Mouse (Mus musculus): ENCODE data around the gene Kdm7a. TPM values are rescaled to one million over a fixed set of nuclear protein-coding genes. Genes with fewer than 3 reads are reported as not detected.

Gene Kdm7a
- polyA plus RNA-seq, 1 experiment = 2.8 TPM

GRCm38 (mm10) chr6:39115438-39115837 is 91.2 kb downstream of the Kdm7a start:
- TF ChIP-seq USF1 (IDR thresholded peaks at IDR 0.05; ENCODE audit: low read depth) = no peak
- no peak for TF ChIP-seq REST (IDR thresholded peaks at IDR 0.05; ENCODE audit: insufficient read depth, insufficient read length)
- TF ChIP-seq TCF12 (IDR thresholded peaks at IDR 0.05; ENCODE audit: insufficient read depth, poor library complexity, severe bottlenecking) = no peak
- no peak for TF ChIP-seq SRF (IDR thresholded peaks at IDR 0.05; ENCODE audit: control insufficient read depth, insufficient read length, low read depth)
- no peak for TF ChIP-seq POLR2AphosphoS2 (IDR thresholded peaks at IDR 0.05; ENCODE audit: insufficient read length, low read depth)
- TF ChIP-seq MYOG (IDR thresholded peaks at IDR 0.05; ENCODE audit: control insufficient read depth in 1 of 3, insufficient read depth in 1 of 3, insufficient read length in 2 of 3, low read depth in 2 of 3) = no peak
- no peak for TF ChIP-seq CEBPB (IDR thresholded peaks at IDR 0.05; ENCODE audit: insufficient read depth, poor library complexity, severe bottlenecking)
- TF ChIP-seq POLR2A (IDR thresholded peaks at IDR 0.05; ENCODE audit: insufficient read length, low read depth) = no peak
- H3K4me3 ChIP-seq = no peak overlapping the region
- H3K79me2 ChIP-seq (ENCODE audit: control insufficient read depth, insufficient read depth) = no peaks in the 10 kb centered on the region
- H3ac ChIP-seq (ENCODE audit: control insufficient read depth, insufficient read length) = no peak overlapping the region
- no peaks in the 10 kb centered on the region for H3K36me3 ChIP-seq (ENCODE audit: control insufficient read depth, insufficient read depth)
- no peaks in the 10 kb centered on the region for H3K27me3 ChIP-seq (ENCODE audit: control insufficient read depth, insufficient read depth, insufficient read length)
- H3K4me2 ChIP-seq (ENCODE audit: low read depth) = no peak overlapping the region

- Histone ChIP-seq H3K79me2 (ENCODE audit: control insufficient read depth, insufficient read depth) (no peaks in the 10 kb centered on the region), H3K4me2 (ENCODE audit: low read depth) (no peak overlapping the region), H3ac (ENCODE audit: control insufficient read depth, insufficient read length) (no peak overlapping the region), H3K27me3 (ENCODE audit: control insufficient read depth, insufficient read depth, insufficient read length) (no peaks in the 10 kb centered on the region), H3K4me3 (no peak overlapping the region), H3K36me3 (ENCODE audit: control insufficient read depth, insufficient read depth) (no peaks in the 10 kb centered on the region)
- TF ChIP-seq CEBPB (IDR thresholded peaks at IDR 0.05; ENCODE audit: insufficient read depth, poor library complexity, severe bottlenecking) (no peak), POLR2A (IDR thresholded peaks at IDR 0.05; ENCODE audit: insufficient read length, low read depth) (no peak), POLR2AphosphoS2 (IDR thresholded peaks at IDR 0.05; ENCODE audit: insufficient read length, low read depth) (no peak)
These were observed 93.4 kb downstream of the Kdm7a start for GRCm38 (mm10) chr6:39113141-39113540.

GRCm38 (mm10) chr6:39112701-39113100 is 93.9 kb downstream of the Kdm7a start:
- TF ChIP-seq MAX (IDR thresholded peaks at IDR 0.05; ENCODE audit: low read depth) = no peak
- TF ChIP-seq TCF12 (IDR thresholded peaks at IDR 0.05; ENCODE audit: insufficient read depth, poor library complexity, severe bottlenecking) = no peak
- TF ChIP-seq E2F4 (IDR thresholded peaks at IDR 0.05; ENCODE audit: insufficient read depth) = no peak
- no peak for TF ChIP-seq MYOD1 (IDR thresholded peaks at IDR 0.05; ENCODE audit: control insufficient read depth in 1 of 3, insufficient read length in 2 of 3, low read depth in 2 of 3)
- no peak for TF ChIP-seq POLR2AphosphoS2 (IDR thresholded peaks at IDR 0.05; ENCODE audit: insufficient read length, low read depth)
- TF ChIP-seq CEBPB (IDR thresholded peaks at IDR 0.05; ENCODE audit: insufficient read depth, poor library complexity, severe bottlenecking) = no peak
- no peak for TF ChIP-seq REST (IDR thresholded peaks at IDR 0.05; ENCODE audit: insufficient read depth, insufficient read length)
- no peak for TF ChIP-seq USF1 (IDR thresholded peaks at IDR 0.05; ENCODE audit: low read depth)
- TF ChIP-seq SRF (IDR thresholded peaks at IDR 0.05; ENCODE audit: control insufficient read depth, insufficient read length, low read depth) = no peak
- no peak for TF ChIP-seq MYOG (IDR thresholded peaks at IDR 0.05; ENCODE audit: control insufficient read depth in 1 of 3, insufficient read depth in 1 of 3, insufficient read length in 2 of 3, low read depth in 2 of 3)
- no peak for TF ChIP-seq TCF3 (IDR thresholded peaks at IDR 0.05; ENCODE audit: insufficient read length, low read depth)
- Histone ChIP-seq H3K36me3 (ENCODE audit: control insufficient read depth, insufficient read depth) (no peaks in the 10 kb centered on the region), H3ac (ENCODE audit: control insufficient read depth, insufficient read length) (no peak overlapping the region), H3K4me3 (no peak overlapping the region), H3K27me3 (ENCODE audit: control insufficient read depth, insufficient read depth, insufficient read length) (no peaks in the 10 kb centered on the region), H3K4me2 (ENCODE audit: low read depth) (no peak overlapping the region), H3K79me2 (ENCODE audit: control insufficient read depth, insufficient read depth) (no peaks in the 10 kb centered on the region)

GRCm38 (mm10) chr6:39106812-39107211 is 99.8 kb downstream of the Kdm7a start:
- H3K4me2 ChIP-seq (ENCODE audit: low read depth) = no peak overlapping the region
- H3K79me2 ChIP-seq (ENCODE audit: control insufficient read depth, insufficient read depth) = no peaks in the 10 kb centered on the region
- H3K27me3 ChIP-seq (ENCODE audit: control insufficient read depth, insufficient read depth, insufficient read length) = no peaks in the 10 kb centered on the region
- H3ac ChIP-seq (ENCODE audit: control insufficient read depth, insufficient read length) = no peak overlapping the region
- no peak overlapping the region for H3K4me3 ChIP-seq
- TF ChIP-seq POLR2A (IDR thresholded peaks at IDR 0.05; ENCODE audit: insufficient read length, low read depth) (no peak), MYOD1 (IDR thresholded peaks at IDR 0.05; ENCODE audit: control insufficient read depth in 1 of 3, insufficient read length in 2 of 3, low read depth in 2 of 3) (no peak), REST (IDR thresholded peaks at IDR 0.05; ENCODE audit: insufficient read depth, insufficient read length) (no peak), TCF12 (IDR thresholded peaks at IDR 0.05; ENCODE audit: insufficient read depth, poor library complexity, severe bottlenecking) (no peak)
- no peaks in the 10 kb centered on the region for H3K36me3 ChIP-seq (ENCODE audit: control insufficient read depth, insufficient read depth)

GRCm38 (mm10) chr6:39104631-39105030 is 102.0 kb downstream of the Kdm7a start:
- Histone ChIP-seq H3ac (ENCODE audit: control insufficient read depth, insufficient read length) (no peak overlapping the region), H3K27me3 (ENCODE audit: control insufficient read depth, insufficient read depth, insufficient read length) (no peaks in the 10 kb centered on the region), H3K4me3 (no peak overlapping the region), H3K36me3 (ENCODE audit: control insufficient read depth, insufficient read depth) (no peaks in the 10 kb centered on the region), H3K79me2 (ENCODE audit: control insufficient read depth, insufficient read depth) (no peaks in the 10 kb centered on the region), H3K4me2 (ENCODE audit: low read depth) (no peak overlapping the region)
- TF ChIP-seq CEBPB (IDR thresholded peaks at IDR 0.05; ENCODE audit: insufficient read depth, poor library complexity, severe bottlenecking) (no peak), POLR2A (IDR thresholded peaks at IDR 0.05; ENCODE audit: insufficient read length, low read depth) (no peak), SRF (IDR thresholded peaks at IDR 0.05; ENCODE audit: control insufficient read depth, insufficient read length, low read depth) (no peak), E2F4 (IDR thresholded peaks at IDR 0.05; ENCODE audit: insufficient read depth) (no peak), REST (IDR thresholded peaks at IDR 0.05; ENCODE audit: insufficient read depth, insufficient read length) (no peak), MAX (IDR thresholded peaks at IDR 0.05; ENCODE audit: low read depth) (no peak), MYOD1 (IDR thresholded peaks at IDR 0.05; ENCODE audit: control insufficient read depth in 1 of 3, insufficient read length in 2 of 3, low read depth in 2 of 3) (no peak), POLR2AphosphoS2 (IDR thresholded peaks at IDR 0.05; ENCODE audit: insufficient read length, low read depth) (no peak), TCF3 (IDR thresholded peaks at IDR 0.05; ENCODE audit: insufficient read length, low read depth) (no peak), MYOG (IDR thresholded peaks at IDR 0.05; ENCODE audit: control insufficient read depth in 1 of 3, insufficient read depth in 1 of 3, insufficient read length in 2 of 3, low read depth in 2 of 3) (no peak), USF1 (IDR thresholded peaks at IDR 0.05; ENCODE audit: low read depth) (no peak), TCF12 (IDR thresholded peaks at IDR 0.05; ENCODE audit: insufficient read depth, poor library complexity, severe bottlenecking) (no peak)

Other genes starting within 250 kb of the Kdm7a start
- 6.9 TPM for gene Parp12, start 88.4 kb downstream of the Kdm7a start, polyA plus RNA-seq (2012; fragmentation: generic; extraction: Trizol)
- 18.3 TPM for gene Slc37a3, start 170.9 kb upstream of the Kdm7a start, polyA plus RNA-seq (2012; fragmentation: generic; extraction: Trizol)
- not detected for gene Rab19, start 174.4 kb upstream of the Kdm7a start, polyA plus RNA-seq (2012; fragmentation: generic; extraction: Trizol)
- 34.7 TPM for gene Mkrn1, start 213.7 kb upstream of the Kdm7a start, polyA plus RNA-seq (2012; fragmentation: generic; extraction: Trizol)

Data from myocyte (in vitro differentiated cells).